Mouse (Mus musculus) ES-CJ7 (cell line): ENCODE results near the gene Rad51.

Source experiments
- DNase-seq: peaks from one replicate; pipeline ENCODE4 v3.0.0; 2011; ENCODE audit warnings: low read depth, low spot score

Rad51 gene

DNA sequence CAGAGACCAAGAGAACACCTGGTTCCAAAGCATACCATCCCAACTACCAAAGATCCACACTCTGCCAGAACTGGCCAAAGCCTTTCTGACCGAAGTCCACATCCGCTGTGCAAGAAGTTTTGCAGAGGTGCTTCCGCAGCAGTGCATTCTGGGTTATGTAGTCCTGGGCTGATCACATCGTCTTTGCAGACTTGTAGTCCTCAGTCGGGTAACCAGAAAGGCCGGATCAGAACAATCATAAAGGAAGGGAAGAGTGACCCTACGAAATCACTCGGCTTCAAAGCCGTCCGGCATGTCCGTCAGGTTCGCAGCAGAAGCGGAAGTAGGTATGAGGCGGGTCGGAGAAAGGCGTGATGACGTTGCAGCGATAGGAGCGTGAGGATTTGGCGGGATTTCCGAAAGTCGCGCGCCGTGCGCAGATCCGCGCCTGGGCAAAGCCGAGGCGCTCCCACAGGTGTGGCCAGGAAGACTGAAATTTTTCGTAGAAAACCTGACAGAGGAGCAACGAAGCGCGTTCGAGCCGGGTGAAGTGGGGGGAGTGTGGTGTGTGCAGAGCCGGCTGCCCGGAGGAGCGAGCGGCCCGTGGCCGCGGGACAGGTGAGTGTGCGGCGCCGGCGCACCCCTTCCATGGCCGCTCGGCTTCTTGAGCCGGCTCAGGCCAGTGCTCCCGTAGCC, at the start of gene Rad51:
TSS of gene Rad51 (plus strand) at position 356 of the 675 bp plus-strand sequence.
- peak; percentile 90 for DNase-seq

DNA sequence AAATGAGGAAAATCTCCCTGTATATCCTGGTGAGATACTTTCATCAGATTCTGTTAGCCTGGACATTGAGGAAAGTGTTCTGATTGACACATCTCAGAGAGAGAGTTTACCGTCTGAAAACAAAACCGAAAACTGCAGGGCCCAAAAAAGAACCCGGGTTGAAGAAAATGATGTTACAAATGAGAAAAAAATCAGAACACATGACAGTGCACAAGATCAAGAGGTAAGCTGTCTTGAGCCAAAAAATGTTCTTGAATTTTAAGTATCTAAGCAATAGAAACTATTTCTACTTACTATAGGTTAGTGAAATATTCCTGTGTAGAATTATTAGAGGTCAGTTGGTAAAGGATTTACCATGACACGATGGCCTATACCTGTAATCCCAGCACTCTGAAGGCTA, 40.2 kb upstream of the Rad51 start:
- no peak for DNase-seq

DNA sequence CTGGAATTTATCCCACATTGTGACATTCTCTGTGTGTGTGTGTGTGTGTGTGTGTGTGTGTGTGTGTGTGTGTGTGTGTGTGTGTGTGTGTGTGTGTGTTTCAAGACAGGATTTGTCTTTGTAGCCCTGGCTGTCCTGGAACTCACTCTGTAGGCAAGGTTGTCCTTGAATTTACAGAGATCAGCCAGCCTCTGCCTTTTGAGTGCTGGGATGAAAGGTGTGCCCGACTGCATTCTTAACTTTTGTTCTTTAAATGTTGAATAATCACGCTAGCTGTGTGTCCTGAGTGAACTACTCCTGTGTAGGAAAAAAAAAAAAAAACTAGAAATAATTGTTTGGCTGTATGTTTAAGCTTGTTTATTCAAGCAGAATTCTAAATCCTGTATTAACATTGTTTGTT, 26.4 kb upstream of the Rad51 start:
- peak; percentile 23 for DNase-seq

DNA sequence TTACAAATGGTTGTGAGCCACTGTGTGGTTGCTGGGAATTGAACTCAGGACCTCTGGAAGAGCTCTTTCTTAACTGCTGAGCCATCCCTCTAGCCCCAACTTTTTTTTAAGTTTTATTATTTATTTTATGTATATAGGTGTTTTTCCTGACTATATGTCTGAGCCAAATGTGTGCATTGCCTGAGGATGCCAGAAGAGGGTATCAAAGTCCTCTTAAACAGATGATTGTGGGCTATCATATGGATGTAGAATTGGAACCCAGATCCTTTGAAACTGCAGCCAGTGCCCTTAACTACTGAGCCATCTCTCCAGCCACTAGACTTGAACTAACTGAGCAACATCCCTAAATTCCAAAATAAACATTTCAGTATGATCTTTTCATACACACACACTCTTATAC, 11.0 kb upstream of the Rad51 start:
- no peak for DNase-seq

DNA sequence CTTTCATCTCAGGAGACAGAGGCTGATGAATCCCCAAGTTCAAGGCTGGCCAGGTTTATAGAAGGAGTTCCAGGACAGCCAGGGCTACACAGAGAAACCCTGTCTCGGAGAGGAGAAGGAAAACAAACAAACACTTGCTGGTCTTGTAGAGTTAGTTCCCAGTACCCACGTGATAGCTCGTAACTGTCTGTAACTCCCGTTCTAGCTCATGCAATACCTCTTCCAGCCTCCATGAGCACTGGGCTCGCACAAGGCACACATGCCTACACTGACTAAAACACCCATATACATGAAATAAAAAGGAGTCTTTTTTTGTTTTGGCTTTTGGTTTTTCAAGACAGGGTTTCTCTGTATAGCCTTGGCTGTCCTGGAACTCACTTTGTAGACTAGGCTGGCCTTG, 6.0 kb upstream of the Rad51 start:
- peak; percentile 72 for DNase-seq

DNA sequence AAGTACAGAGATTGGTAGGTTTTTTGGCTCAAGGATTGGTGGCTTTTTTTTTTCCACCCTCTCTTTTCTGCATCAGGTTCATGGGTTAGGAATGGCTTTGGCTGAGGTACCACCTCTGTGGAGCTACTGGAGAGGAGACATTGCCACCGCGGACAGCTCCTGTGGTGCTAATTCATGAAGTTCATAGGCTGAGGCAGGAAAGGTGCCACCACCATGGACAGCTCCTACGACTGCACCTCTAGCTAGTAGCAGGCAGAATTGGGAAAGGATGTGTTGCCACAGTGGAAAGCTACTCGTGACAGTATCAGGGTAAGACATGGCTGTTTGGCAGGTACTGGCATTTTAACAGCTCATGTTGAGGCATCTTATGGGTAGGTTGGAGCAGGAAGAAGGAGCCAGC, 4.0 kb upstream of the Rad51 start:
- DNase-seq = peak; percentile 82

DNA sequence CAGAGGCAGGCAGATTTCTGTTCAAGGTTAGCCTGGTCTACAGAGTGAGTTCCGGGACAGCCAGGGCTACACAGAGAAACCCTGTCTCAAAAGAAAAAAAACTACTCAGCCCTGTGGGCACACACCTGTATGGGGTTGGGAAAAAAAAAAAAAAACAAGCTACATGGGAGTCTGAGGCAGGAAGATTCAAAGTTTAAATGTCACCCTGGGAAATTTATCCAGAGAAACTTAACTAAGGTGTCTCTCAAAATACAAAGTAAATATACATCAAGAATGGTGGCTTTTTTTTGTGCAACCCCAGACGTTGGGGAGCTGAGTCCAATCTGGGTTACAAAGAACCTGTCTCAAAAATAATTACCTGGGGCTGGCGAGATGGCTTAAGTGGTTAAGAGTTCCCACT, 1.5 kb upstream of the Rad51 start:
- DNase-seq = no peak

DNA sequence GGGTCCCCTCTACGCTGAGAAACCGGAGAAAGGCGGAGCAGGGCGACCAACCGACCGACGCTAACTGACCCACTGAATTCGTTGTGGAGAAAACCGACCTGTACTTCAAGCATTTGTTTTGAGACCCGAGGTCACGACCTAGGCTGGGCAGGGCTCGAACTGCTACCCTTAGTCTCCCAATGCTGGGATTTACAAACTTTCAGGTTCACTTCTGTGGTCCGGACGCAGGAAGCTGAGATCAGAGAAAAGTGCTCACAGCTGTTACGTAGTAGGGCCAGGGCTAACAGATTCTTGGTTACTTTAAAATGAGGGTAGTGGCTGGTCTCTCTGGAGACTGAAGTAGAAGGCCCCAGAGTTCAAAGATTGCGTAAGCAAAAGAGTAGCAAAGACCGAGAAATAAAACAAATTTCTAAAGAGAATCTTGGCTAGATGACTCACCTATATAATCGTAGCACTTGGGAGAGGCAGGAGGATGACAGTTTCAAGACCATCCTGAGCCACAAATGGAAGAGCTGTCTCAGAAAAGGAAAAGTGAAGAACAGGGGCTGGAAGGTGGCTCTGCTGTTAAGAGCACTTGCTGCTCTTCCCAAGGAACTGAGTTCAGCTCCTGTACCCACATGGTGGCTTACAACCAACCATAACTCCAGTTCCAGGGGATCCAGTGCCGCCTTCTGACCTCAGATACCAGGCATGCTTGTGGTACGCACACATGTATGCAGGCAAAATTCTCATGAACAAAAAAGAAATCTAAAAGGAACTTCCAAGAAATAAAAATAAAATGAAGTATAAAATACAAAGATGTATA, 730 bp downstream of the Rad51 start:
- DNase-seq = peak; percentile 51

DNA sequence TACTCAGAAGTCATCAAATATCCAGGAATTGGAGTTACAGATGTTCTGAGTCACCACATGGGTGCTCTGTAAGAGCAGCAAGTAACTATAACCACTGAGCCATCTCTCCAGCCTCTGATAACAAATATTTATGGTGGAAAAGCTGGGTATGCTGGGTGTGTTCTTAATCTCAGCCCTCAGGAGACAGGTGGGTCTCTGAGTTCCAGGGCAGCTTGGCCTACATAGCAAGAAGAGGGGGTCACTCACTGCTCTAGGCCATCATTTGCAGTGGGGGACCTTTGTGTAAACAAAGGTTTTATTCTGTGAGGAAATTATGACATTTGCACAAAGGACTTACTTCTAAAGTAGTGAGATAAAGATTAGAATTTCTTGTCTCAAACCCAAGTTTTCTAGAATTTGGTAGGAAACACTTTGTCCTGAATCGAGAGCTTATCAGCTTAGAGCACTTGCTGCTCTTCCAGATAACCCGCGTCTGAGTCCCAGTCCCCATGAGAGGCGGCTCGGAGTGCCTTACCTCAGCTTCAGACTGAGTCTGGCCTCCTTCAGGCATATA, 23.8 kb downstream of the Rad51 start:
- DNase-seq = no peak

DNA sequence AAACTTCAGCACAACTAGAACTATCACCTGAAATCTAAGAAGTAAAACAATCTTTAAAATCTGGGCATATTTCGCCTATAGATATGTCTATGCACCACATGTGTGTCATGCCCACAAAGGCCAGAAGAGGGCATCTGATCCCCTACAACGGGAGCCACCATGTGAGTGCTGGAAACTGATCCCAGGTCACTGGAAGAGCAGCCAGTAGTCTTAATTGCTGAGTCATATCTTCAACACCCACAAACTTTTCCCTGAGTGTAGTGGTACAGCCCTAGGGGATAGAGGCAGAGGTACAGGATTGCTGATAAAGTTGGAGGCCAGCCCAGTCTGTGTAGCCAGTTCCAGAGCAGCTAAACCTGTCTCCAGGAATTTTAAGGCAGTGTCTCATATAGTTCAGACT, 32.6 kb downstream of the Rad51 start:
- DNase-seq = peak; percentile 76

DNA sequence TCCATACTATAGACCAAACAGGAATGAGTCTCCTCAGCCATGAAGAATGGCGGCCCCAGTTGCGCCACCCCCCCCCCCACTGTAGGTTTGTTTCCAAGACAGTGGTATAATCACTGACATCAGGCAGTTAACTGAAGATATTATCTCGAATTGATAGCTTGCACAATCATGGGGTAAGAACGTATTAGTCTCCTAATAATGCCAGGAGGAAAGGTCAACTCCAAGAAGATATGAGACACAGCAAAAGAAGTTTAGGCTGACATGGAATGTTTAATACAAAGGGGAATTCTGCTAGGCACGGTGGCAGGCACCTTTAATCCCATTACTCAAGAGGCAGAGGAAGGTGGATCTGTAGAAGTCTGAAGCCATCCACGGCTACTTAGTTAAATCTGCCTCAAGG, 33.8 kb downstream of the Rad51 start:
- no peak for DNase-seq

DNA sequence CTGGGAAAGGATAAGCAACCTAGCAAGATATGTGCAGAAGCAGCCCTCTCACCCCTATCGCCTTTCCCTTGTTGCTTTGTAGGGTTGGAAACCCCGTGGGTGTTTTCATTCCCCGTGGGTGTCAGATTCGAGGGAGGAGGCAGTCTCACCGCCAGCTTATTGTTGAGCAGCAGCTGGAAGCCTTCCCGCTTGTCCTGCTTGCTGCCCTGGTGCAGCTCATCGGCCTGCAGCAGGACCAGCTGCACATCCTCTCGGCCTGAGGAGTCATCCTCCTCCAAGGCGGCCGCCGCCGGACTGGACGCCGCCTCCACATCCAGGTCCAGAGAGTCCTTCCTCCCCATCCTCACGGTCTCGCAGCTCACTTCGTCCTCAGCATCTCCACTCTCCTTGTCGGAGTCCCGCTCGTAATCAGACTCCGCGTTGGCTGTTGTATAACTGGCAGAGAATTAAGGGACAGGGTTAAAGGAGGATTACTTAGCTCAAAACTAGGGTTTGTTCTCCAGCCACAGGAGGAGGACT, 34.6 kb downstream of the Rad51 start:
- no peak for DNase-seq

DNA sequence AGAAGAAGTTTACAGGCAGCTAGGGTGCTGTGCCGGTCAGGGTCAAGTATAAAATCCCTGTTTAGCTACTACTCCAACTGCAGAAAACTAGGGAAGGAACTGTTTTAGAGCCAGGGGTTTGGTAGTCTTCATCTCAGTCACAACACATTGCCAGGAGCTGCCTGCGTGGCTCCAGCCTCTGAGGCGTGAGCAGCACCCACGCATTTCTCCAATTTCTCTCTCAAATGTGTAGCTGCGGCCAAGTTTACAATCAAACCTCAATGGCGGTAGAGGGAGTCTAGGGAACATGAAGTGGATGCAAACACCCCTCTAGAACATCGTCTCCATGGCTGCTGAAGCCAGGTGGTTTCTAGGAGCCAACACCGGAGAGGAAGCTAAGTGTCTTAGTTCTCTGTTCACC, 35.2 kb downstream of the Rad51 start:
- no peak for DNase-seq

DNA sequence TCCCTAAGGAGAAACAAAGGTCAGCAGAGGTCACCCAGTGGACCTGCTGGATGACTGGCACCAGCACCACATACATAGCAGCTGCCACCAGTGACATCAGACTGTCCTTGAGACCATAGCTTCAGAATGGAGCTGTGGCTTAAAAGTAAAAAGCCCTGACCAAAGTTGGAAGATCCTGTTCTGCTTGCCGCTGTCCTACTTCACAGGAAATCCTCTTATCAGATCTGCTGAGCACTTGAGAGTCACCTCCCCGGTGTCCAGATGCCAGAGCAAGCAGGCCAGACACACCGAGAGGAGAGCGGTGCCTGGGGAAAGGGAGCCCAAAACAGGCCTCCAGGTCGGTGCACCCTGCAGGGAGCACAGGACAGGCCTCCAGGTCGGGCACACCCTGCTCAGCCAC, 39.7 kb downstream of the Rad51 start:
- no peak for DNase-seq

DNA sequence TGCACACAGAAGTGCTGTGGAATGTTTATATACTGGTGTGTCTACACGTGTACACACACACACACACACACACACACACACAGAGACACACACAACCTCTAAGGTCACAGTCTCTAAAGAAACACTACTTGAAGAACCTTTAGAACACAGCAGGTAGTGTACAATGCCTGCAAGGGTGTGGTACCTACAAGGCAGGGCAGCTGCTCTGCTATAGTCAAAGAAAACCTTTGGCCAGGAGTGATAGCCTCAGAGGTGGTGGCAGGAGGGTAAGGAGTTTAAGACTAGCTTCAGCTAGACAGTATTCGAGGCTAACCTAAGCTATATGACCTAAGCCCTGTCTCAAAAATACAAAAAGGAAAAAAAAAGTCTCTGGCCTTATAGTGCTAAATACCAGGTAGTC, 42.1 kb downstream of the Rad51 start:
- DNase-seq = no peak

DNA sequence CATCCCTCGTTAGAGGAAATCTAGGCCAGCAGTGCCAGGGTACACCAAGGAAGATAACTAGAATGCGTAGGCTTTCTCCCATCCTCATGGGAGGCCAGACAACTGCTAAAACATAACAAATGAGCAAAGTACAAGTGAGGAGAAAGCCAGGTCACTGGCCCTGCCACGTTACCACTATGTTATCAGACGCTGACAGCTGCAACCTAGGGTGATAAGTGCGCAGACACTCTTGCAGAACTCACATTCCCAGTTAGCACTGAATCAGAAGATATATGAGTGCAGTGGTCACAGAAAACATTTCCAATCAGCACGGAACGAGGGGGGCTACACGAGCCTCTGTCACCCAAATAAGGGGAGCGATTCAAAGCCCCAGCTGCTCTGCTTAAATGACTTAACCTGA, 42.8 kb downstream of the Rad51 start:
- DNase-seq = no peak

DNA sequence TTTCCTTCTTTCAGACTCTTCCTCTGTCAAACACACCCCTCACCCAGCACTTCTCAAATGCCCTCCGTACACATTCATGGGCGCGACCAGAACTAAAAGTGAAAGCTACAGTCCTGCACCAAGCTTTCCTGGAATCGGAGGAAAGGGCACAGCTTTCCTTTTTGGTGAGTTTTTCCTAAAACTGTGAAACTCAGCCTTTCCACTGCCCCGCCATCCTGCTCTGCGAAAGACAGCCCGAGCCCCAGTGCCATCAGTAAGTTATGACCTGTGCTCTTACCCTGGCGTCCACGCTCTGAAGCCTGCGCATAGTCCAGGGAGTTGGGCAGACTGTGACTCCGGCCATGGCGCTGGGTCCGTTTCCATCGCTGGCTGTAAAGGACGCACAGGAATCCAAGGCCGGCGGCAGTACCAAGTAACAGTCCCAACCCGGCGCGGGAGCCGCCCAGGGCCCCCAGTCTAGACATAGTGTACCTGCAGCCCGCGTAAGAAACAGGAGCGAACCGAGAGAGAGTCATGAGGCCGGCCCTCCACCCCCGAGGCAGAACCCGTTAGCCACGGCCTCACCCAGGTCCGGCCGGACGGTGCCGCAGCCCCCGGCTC, 43.6 kb downstream of the Rad51 start:
- no peak for DNase-seq

DNA sequence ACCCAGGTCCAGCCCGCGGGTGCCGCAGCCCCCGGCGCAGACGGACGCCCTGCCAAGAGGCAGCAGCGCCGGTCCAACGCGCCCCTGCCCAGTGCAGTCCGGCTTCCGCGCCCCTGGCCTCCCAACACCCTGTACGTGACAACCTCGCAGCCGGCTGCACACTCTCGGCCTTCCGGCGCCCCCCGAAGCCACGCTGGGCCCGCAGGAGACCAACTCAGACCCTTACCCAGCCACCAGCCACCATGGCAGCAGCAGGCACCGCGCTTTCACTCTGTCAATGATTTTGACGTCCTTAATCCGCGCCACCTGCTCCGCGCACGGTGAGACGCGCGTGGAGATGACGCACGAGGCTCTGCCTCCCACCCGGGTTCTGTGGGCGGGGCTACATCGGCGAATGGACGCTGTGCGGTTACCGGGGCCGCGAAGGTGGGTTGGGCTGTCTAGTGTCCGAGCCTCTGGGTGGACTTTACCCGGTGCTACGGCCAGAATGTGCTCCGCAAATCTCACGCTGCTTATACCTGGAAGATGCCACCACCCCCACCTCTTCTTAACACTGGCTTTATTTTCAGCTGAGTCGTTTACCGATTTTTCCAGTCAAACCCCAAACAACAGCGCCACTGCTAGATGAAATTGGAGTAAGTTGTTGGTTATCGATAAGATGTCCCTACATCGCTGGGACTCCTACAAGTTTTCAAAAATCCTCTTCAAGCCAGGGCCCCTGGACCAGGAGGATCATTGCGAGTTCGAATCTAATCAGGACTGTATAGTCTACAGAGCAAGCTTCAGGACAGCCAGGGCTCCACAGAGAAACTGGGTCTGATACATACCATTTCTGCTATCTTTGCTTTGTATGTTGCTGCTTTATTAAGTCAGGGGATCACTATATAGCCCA, 44.3 kb downstream of the Rad51 start, which contains the start of gene Rmdn3:
TSS of gene Rmdn3 (minus strand) at position 354 of the 892 bp plus-strand sequence.
- DNase-seq = peak; percentile 94

DNA sequence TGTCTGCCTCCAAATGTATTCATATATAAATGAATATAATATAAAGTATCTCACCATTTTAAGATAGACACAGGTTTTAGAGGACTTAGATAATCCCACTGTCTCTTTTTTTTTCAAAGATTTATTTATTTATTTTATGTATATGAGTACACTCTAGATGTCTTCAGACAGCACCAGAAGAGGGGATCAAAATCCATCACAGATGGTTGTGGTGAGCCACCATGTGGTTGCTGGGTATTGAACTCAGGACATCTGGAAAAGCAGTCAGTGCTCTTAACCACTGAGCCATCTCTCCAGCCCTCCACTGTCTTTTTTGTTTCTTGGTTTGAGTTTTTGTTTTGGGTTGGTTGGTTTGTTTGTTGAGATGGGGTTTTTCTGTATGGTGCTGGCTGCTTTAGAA, 45.2 kb downstream of the Rad51 start:
- no peak for DNase-seq

DNA sequence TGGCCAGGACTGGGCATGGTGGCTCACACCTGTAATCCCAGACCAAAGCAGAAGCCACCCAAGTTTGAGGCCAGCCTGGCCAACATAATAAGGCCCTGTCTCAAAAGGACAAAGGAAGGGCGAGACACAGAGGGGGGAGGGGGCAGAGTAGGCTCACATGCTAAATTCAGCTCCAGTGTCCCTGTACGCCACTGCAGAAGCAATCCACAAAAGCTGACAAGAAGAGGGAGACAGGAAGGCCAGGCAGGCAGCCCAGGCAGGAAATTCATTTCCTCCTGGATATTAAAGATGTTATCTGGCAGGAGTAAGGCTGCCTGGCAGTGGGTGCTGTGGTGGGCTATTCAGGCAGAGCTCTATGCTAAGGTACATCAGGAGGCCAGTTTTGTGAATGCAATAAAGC, 48.7 kb downstream of the Rad51 start:
- DNase-seq = no peak

DNA sequence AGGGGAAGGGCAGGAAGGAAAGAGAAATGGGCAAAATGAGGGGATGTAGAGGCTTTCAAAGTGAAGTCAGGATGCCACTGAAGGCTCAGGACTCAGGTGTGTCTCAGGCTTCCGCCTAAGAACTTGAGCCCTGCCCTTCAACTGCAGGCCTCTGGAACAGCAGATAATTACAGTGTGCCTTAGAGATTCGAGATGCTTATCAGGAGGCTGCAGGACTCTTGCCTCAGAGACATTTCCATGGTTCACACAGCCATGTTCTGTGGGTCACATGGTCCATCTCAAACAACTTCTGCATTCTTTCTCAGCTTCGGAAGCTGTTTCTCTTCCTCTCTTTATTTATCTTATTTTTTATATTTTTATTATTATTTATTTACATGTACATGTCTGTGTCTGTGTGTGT, 50.5 kb downstream of the Rad51 start:
- DNase-seq = no peak
